Mouse (Mus musculus): ENCODE data around the gene Slc25a29.

Slc25a29 gene

GRCm38 (mm10) chr12:108834337-108834736, 1.3 kb downstream of the Slc25a29 start:
- no peak for DNase-seq (ENCODE audit: low read depth)

- DNase-seq (ENCODE audit: low read depth) = no peak
Observed at GRCm38 (mm10) chr12:108833408-108833807, 2.3 kb downstream of the Slc25a29 start.

GRCm38 (mm10) chr12:108832851-108833250, 2.8 kb downstream of the Slc25a29 start:
- DNase-seq (ENCODE audit: low read depth) = no peak

GRCm38 (mm10) chr12:108831966-108832643, 3.6 kb downstream of the Slc25a29 start:
- no peak for DNase-seq (ENCODE audit: low read depth)

GRCm38 (mm10) chr12:108830358-108830757, 5.3 kb downstream of the Slc25a29 start:
- no peak for DNase-seq (ENCODE audit: low read depth)

GRCm38 (mm10) chr12:108829636-108830035, 6.0 kb downstream of the Slc25a29 start:
- DNase-seq (ENCODE audit: low read depth) = no peak

- DNase-seq (ENCODE audit: low read depth) = no peak
Observed at GRCm38 (mm10) chr12:108827641-108828040, 8.0 kb downstream of the Slc25a29 start.

GRCm38 (mm10) chr12:108826958-108827535, 8.6 kb downstream of the Slc25a29 start:
- DNase-seq (ENCODE audit: low read depth) = no peak

GRCm38 (mm10) chr12:108826282-108826957, 9.3 kb downstream of the Slc25a29 start:
- no peak for DNase-seq (ENCODE audit: low read depth)

GRCm38 (mm10) chr12:108825561-108826224, 10.0 kb downstream of the Slc25a29 start:
- DNase-seq (ENCODE audit: low read depth) = no peak

- DNase-seq (ENCODE audit: low read depth) = no peak
Observed at GRCm38 (mm10) chr12:108824225-108824874, 11.3 kb downstream of the Slc25a29 start.

GRCm38 (mm10) chr12:108823036-108823435, 12.6 kb downstream of the Slc25a29 start:
- DNase-seq (ENCODE audit: low read depth) = no peak

- no peak for DNase-seq (ENCODE audit: low read depth)
Observed at GRCm38 (mm10) chr12:108820461-108820860, 15.2 kb downstream of the Slc25a29 start.

GRCm38 (mm10) chr12:108816569-108816968, 19.1 kb downstream of the Slc25a29 start:
- no peak for DNase-seq (ENCODE audit: low read depth)

GRCm38 (mm10) chr12:108814470-108814869, 21.2 kb downstream of the Slc25a29 start:
- DNase-seq (ENCODE audit: low read depth) = no peak

GRCm38 (mm10) chr12:108812463-108812862, 23.2 kb downstream of the Slc25a29 start:
- no peak for DNase-seq (ENCODE audit: low read depth)

- peak; percentile 64 for DNase-seq (ENCODE audit: low read depth)
Observed at GRCm38 (mm10) chr12:108811133-108811532, 24.6 kb downstream of the Slc25a29 start.

GRCm38 (mm10) chr12:108810309-108810708, 25.4 kb downstream of the Slc25a29 start:
- DNase-seq (ENCODE audit: low read depth) = no peak

- DNase-seq (ENCODE audit: low read depth) = no peak
Observed at GRCm38 (mm10) chr12:108809771-108810170, 25.9 kb downstream of the Slc25a29 start.

- DNase-seq (ENCODE audit: low read depth) = no peak
Observed at GRCm38 (mm10) chr12:108808465-108808864, 27.2 kb downstream of the Slc25a29 start.

- no peak for DNase-seq (ENCODE audit: low read depth)
Observed at GRCm38 (mm10) chr12:108804388-108804787, 31.3 kb downstream of the Slc25a29 start.

- no peak for DNase-seq (ENCODE audit: low read depth)
Observed at GRCm38 (mm10) chr12:108801613-108802012, 34.1 kb downstream of the Slc25a29 start.
